Mouse (Mus musculus) adrenal gland, adult 10 weeks (tissue): ENCODE results near the gene Ugt1a1. TPM values are rescaled to one million over a fixed set of nuclear protein-coding genes. Genes with fewer than 3 reads are reported as not detected.

Experiments used
- polyA plus RNA-seq: library from polyadenylated mRNA; stranded (reverse); fragments of 350-450 nt; fragmentation: Illumina TruSeq; extraction: RNeasy Lipid Tissue Mini Kit (QIAGEN cat#74804); gene quantifications from one replicate; pipeline ENCODE4 v1.2.3, GENCODE M21; 2014; ENCODE audit warnings: low read depth, low replicate concordance

Ugt1a1 gene
- 21.2 TPM for polyA plus RNA-seq

GRCm38 (mm10) chr1:88211812-88212211 is at the start of gene Ugt1a1:
Ugt1a1 (plus strand) TSS chr1:88211959.

GRCm38 (mm10) chr1:88165711-88166110 is 46.0 kb upstream of the Ugt1a1 start, which contains the start of gene Ugt1a5:
Ugt1a5 (plus strand) TSS chr1:88166012.

GRCm38 (mm10) chr1:88200456-88200855 is 11.3 kb upstream of the Ugt1a1 start, which contains the start of gene Ugt1a2:
Ugt1a2 (plus strand) TSS chr1:88200601.

GRCm38 (mm10) chr1:88205294-88205922 is 6.4 kb upstream of the Ugt1a1 start, which contains the start of gene Dnajb3:
Dnajb3 (minus strand) TSS chr1:88205782.

GRCm38 (mm10) chr1:88226670-88227379 is 15.1 kb downstream of the Ugt1a1 start, which contains the start of gene Mroh2a:
Mroh2a (plus strand) TSS chr1:88226986.

Other genes with a start within 250 kb of the Ugt1a1 start
- 46.0 TPM for gene Usp40, start 203.4 kb upstream of the Ugt1a1 start, polyA plus RNA-seq
- not detected for gene Ugt1a10, start 156.6 kb upstream of the Ugt1a1 start, polyA plus RNA-seq
- not detected for gene Ugt1a9, start 141.2 kb upstream of the Ugt1a1 start, polyA plus RNA-seq
- not detected for gene Ugt1a8, start 124.1 kb upstream of the Ugt1a1 start, polyA plus RNA-seq
- 6.2 TPM for gene Ugt1a7c, start 116.9 kb upstream of the Ugt1a1 start, polyA plus RNA-seq
- gene Ugt1a6b, start 108.7 kb upstream of the Ugt1a1 start, polyA plus RNA-seq = 0.52 TPM
- 5.1 TPM for gene Ugt1a6a, start 77.2 kb upstream of the Ugt1a1 start, polyA plus RNA-seq
- not detected for gene Ugt1a5, start 45.9 kb upstream of the Ugt1a1 start, polyA plus RNA-seq
- not detected for gene Ugt1a2, start 11.4 kb upstream of the Ugt1a1 start, polyA plus RNA-seq
- 2.4 TPM for gene Dnajb3, start 6.2 kb upstream of the Ugt1a1 start, polyA plus RNA-seq
- gene Mroh2a, start 15.0 kb downstream of the Ugt1a1 start, polyA plus RNA-seq = not detected
- 22.9 TPM for gene Hjurp, start 65.7 kb downstream of the Ugt1a1 start, polyA plus RNA-seq
- gene Trpm8, start 65.7 kb downstream of the Ugt1a1 start, polyA plus RNA-seq = not detected
- gene Spp2, start 195.0 kb downstream of the Ugt1a1 start, polyA plus RNA-seq = not detected